Mouse (Mus musculus): ENCODE measurements at regions not wholly inside any gene's neighbourhood (a gene's known extent, or its start where the extent isn't known, plus 50 kb on each side); places are given as distances from the start of the nearest gene placed in this dataset.

- TF ChIP-seq GATA1 (IDR thresholded peaks at IDR 0.05; ENCODE audit: low read depth, low read length) = no peak
- TF ChIP-seq USF1 (IDR thresholded peaks at IDR 0.05; ENCODE audit: low read depth, low read length) = no peak
- TF ChIP-seq POLR2A (IDR thresholded peaks at IDR 0.05; ENCODE audit: control insufficient read depth in 1 of 2, insufficient read depth in 1 of 2, low read depth in 1 of 2, low read length in 2 of 2, poor library complexity in 1 of 2) = no peak
- TF ChIP-seq MYB (IDR thresholded peaks at IDR 0.05; ENCODE audit: low read depth, low read length) = no peak
- no peak for TF ChIP-seq TCF12 (IDR thresholded peaks at IDR 0.05; ENCODE audit: low read depth, low read length)
- TF ChIP-seq TAL1 (IDR thresholded peaks at IDR 0.05; ENCODE audit: low read length) = no peak
- no peak for TF ChIP-seq TBP (IDR thresholded peaks at IDR 0.05; ENCODE audit: low read depth, low read length)
- TF ChIP-seq GABPA (IDR thresholded peaks at IDR 0.05; ENCODE audit: low read depth, low read length) = no peak
- TF ChIP-seq EP300 (IDR thresholded peaks at IDR 0.05; ENCODE audit: low read depth in 1 of 2, low read length in 2 of 2) = no peak
Measured at GRCm38 (mm10) chr4:95434543-95434942, 122.8 kb upstream of the Fggy start.
